Mouse (Mus musculus) kidney, adult 11 months (tissue): ENCODE measurements around the gene Ksr1.

Experiments used
- DNase-seq: peaks from one replicate; pipeline ENCODE4 v3.0.0; 2022

Gene Ksr1

DNA sequence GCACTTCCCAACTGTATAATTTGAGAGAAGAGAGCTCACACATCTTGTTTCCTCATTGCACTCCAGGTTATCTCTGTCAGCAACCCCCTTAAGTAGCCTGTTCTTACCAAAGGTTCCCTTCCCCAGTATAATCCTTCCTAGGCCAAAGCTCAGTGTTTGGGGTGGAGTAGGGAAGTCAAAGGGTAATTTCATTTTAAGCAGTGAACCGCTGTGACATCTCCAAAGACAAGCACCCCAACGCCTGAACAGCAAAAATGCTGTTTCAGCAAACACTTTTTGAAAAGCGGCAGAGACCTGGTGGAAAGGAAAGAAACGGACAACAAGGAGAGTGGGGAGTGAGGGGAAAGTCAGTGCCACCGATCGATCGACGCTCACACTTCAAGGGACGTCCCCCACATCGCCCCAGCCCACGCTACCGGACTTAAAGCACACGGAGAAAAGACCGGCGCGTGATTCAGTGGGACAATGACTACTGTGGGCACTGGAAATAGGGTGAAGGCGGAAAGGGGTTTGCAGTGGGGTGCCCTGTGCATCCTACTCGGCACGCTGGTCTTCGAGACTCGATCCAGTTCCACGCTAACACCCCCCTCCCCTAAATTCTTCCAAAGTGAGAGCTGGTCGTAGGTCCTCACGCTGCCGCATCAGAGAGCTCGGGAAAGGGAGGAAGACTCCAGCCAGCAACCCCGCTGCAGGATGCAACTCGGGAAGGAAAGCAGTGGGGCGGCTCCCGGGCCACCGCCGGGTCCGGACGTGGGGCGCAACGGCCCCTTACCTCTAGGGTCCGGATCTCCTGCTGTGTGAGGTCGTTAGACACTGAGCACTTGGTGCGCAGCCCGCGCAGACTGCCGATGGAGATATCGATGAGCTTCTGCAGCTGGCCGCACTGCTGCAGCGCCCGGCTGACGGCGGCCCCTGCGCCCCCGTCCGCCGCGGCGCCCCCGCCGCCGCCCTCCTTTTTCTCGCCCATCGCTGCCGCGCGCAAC lies 633 bp downstream of the Ksr1 start:
- no peak for DNase-seq

DNA sequence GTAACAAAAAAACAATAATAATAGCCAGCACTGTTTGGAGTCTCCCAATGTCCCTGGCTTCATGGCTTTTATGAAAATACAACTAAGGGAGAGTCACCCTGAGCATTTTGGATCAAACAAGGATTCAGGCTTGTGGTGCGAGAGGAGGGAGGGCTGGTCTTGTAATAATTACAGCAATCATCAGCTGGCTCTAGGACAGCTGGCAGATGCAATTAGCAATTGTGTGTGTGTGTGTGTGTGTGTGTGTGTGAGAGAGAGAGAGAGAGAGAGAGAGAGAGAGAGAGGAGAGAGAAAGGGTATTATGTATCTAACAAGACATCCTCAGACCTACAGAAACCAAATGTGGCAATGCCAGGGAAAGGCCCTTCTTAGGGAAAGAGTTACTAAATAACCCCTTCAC lies 1.5 kb downstream of the Ksr1 start:
- no peak for DNase-seq

DNA sequence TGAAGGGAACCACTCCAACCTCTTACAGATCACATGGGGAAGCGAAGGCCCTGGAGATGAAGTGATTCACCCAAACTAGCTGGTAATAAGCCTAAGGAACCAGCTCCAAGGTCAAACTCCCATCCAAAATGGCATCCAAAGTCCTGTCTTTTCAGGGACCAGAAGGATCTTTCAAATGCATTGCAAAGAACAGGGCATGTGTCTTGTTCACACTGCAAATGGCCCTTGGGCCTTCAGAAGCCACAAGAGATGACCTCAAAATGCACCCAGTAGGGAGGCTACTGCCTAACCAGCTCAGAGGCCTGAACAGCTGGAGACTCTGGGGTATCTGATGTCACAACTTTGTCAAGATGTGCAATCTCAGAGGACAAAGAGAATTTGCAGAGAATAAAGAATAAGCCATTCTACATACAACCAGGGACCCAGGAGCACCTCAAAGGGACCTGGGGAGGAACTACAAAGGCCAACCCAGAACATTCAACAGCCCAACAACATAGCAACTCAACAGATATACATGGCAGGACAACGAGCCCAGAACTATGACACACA lies 2.1 kb downstream of the Ksr1 start:
- no peak for DNase-seq

DNA sequence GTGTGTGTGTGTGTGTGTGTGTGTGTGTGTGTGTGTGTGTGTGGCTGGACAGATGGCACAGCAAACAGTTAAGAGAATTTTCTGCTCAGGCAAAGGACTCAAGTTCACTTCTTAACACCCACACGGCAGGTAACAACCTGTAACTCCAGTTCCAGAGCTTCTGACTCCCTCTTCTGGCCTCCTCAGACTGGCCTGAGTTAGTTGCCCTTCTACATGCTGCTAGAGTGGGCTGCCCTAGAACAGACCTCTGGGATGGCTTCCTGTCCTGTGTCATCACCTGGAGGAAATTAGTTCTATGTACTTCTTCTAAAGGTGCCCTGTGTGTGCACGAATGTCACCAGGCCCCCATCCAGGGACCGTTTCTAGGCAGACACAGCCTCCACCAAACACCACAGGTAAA lies 2.9 kb downstream of the Ksr1 start:
- DNase-seq, result no peak

DNA sequence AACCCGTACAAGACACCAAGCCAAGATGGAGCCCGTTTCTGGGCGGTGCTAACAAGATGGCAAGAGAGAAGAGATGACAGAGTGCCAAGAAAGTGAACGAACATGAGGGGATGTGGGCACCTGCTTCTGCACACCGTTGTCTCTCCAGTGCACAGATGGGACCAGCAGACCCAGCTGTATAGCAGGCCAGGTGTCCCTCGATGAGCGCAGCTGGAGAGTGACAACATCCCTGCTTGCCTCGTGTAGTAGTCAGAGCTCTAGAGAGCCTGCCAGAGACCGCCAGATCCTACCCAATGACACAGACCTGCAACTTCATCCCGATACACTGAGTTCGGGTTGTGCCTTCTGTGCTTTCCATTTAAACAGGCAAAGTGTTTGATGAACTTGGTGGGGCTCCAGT lies 3.8 kb downstream of the Ksr1 start:
- DNase-seq, result no peak

DNA sequence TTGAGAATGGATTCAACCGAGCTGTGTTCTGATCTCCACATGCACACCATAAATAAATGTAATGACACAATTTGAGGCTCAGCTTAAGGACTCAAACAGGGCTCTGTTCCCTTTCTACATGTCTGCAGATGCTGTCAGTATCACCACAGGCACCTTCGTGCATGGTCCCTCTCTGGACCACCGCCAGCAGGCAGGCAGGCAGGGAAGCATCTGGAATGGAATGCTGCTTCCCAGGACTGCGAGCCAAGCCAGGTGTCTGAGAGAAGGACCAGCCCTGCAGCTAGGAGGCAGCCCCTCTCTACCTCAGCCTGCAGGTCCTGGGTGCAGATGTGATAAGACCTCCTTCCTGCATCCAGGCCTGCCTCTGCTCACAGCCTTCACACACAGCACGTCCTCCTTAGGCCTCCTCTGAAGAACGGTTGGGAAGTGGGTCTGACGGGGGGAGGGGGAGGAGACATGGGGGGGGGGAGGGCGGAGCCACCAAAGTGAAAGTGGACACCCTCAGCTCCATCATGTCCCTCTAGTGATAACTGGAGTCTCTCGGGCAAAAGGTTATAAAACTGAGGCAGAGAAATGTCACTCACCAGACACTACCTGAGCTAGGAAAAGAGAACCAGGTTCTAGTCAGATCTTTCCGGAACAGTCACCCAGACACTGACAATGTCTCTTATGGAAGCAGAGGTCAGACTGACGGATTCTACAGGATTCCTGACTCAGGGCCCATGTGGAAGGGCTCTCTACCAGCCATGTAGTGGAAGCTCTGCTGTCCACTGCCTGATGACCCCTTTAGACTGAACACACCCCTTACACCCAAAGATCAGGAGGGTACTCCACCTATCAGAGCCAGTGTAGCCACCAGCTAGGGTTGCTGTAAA lies 4.7 kb downstream of the Ksr1 start:
- DNase-seq, result no peak

DNA sequence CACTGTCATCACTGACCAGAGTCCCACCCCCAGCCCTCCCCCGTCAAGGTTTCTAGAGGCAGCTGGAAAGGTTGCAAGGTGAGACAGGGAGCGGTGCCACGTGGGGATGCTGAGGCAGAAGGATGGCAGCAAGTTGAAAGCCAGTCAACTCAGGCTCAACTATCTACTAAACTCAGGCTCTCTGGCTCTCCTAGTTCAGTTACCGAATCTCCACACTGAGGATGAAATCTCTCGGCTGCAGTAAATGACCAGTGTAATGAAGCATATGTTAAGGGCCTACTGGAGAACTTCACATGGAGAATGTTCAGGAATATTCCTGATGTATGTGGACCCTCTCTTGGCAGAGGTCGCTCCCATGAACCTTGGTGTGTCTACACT lies 5.7 kb downstream of the Ksr1 start:
- DNase-seq, result no peak

DNA sequence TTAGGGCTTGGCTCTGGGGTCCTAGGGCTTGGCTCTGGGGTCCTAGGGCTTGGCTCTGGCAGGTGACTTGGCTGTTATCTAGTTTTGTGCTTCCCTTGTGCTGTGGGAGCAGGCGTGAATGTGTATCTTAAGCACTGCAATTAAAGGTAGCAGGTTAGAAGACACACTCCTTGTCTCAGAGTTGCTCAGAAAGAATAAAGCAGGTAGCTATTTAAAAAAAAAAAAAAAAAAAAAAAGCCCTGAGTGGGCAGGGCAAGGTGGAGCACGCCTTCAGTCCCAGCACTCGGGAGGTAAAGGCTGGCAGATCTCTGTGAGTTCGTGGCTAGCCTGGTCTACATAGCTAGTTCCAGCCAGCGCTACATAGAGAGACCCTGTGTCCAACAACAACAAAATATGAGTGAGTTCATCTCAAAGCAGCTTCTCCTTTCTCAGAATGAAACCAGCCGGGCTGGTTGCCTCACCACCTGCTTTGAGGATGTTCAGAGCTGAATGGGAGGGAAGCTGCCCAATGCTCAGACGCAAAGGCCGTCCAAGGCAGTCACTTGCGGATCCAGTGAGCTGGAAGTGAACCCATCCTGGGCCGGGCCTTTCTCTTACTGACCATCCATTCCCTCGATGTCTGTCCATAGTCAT lies 6.2 kb downstream of the Ksr1 start:
- no peak for DNase-seq

DNA sequence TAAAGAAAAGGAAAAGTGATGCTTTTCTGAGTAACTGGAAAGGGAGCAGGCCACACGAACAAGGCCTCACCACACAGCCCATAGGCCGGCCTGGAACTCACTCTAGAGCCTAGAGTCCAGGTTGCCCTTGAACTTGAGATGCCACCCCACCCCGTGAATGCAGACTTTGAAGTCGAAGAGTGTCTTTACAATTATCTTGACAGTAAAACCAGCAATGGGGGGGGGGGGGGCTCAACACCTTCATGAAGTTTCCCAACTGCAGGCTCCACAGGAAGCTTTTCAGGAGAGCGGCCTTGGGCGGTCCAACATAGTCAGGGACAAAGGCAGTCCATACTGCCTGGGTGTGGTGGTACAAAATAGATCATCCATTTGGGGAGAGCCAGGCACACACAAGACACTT lies 7.6 kb downstream of the Ksr1 start:
- DNase-seq, result no peak

DNA sequence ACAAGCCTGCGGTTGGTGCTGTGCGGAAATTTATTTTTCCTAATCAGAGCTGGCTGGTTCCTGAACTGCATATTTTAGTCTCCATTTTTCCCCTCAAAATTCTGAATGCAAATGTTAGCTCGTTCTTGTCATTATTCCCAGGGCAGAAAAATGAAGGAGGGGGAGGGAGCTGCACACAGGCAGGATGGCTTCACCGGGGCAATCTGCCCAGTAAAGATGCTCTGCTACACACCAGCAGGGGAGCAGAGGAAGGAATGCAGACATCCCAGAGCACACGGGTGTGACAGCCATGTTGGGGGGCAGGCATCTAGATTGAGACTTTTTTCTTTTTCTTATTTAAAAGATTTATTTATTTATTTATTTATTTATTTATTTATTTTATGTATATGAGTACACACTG lies 9.0 kb downstream of the Ksr1 start:
- no peak for DNase-seq

DNA sequence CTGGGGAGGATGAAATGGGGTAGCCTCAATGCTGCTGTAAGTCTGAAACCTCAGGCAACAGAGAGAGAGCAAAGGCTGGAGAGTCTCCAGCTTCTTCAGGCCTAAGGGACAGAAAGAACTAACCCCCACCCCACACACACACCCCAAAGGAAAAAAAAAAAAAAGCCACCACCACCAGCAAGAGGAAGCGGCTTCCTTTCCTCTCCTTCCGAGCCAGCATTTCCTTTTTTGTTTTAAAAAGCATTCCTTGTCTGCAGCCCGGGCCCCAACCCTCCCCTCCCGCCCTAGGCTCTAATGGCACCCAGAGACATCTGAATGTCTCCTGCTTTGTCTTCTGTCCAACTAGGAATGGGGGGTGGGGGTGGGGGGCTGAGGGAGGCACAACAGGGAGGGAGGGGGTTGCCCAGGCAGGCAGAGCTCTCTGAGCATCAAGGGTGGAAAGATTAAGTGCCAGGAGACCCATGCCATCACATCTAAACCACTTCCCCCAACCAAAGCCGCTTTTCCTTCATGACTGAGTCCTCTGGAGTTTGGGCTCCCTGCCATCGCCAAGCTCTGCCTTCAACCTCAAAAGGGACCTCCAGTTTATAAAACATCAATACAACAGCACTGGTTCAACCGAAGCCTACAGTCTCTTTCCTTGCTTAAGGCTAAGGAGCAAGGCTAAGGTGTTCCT lies 10.4 kb downstream of the Ksr1 start:
- no peak for DNase-seq

DNA sequence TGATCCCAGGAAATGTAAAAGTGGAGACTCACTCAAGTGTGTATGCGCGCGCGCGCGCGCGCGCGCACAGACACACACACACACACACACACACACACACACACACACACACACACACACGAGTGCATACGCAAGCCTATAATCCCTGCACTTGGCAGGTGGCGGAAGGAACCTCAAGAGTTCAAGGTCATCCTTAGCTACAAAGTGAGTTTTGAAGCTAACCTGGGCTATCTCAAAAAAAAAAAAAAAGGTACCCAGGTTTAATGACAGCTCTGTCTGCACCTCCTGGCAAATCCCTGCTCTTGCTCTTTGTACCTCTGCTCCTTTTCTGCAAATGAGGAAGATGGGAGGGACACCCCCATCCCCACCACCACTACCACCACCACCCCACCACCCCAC lies 11.1 kb downstream of the Ksr1 start:
- no peak for DNase-seq

DNA sequence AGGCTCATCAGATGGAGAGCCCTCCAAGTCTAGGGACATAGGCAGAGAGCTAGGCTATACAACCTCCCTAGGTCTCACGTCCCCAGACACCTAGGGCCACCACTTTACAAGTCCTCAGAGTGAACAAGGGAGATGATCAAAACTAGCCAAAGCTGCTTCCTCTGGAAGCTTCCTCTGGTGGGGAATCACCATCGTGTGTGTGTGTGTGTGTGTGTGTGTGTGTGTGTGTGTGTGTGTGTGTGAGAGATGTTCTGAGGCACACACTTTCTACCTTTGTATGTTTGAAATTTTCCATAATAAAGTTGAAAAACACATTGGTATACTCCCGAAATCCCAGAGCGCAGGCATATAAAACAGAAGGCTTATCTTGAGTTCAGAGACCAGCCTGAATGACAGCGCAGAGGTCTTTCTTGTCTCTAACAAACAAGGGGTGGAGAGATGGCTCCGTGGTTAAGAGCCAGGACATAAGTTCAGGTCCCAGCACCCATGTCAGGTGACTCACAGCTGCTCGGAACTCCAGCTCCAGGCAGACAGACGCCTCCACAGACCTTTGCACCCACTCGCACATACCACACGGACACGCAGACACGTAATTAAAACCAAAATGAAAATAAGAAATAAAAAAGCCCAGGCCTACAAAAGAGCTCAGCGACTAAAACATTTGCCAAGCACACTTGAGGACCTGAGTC lies 11.6 kb downstream of the Ksr1 start:
- DNase-seq, result no peak

DNA sequence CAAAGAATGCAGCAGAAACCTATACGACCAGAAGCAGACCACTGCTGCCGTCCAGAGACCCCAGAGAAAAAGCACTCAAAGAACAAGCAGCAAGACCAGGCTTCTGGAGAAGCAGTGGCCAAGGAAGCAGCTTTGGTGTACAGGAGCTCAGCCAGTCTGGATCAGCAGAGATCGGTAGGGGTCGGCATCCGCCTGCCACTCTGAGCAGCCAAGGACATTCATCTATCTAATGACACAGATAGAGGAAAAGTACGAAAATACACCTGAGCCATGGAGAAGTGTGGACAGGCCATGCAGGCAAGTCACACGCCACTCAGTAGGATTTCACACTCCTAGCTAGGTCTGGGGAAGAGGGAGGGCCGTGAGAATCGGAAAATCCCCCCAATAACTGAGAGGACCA lies 12.2 kb downstream of the Ksr1 start:
- no peak for DNase-seq

DNA sequence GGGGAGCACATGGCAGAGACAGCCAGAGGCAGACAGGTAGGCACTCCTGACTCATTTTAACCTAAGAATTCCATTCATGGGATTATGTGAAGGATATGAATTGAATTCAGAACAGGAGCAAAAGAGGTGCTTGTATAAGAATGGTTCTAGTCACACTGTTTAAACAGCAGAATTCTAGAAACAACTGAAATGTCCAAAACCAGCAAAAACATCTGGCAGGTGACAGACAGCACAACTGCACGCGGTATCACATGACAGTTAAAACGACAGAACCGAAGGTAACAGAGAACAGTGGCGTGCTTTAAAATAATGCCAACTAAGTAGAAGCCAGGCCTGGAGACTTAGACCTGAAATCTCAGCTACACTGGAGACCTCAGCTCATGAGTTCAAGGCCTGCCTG lies 13.2 kb downstream of the Ksr1 start:
- no peak for DNase-seq

DNA sequence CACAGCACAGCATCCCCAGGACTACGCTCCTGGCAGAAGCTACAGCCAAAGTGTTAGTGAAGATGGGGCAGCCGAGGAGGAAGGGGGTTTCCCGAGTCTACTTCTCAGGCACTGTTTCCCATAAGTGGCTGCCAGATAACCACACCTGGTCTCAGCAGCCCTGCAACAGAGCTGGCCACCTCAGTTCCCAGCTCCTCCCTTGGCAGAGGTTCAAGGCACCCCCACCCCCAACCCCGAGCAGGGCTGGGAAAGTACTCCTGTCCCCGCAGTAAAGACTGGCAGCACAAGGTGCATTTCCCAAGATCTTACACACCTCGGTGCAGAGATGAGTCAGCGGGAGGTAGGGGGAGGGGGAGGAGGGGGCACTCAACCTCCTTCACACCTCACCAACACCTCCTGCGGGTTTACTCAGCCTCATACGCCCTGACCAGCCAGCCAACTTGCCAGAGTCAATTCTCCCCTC lies 14.2 kb downstream of the Ksr1 start:
- DNase-seq, result no peak

DNA sequence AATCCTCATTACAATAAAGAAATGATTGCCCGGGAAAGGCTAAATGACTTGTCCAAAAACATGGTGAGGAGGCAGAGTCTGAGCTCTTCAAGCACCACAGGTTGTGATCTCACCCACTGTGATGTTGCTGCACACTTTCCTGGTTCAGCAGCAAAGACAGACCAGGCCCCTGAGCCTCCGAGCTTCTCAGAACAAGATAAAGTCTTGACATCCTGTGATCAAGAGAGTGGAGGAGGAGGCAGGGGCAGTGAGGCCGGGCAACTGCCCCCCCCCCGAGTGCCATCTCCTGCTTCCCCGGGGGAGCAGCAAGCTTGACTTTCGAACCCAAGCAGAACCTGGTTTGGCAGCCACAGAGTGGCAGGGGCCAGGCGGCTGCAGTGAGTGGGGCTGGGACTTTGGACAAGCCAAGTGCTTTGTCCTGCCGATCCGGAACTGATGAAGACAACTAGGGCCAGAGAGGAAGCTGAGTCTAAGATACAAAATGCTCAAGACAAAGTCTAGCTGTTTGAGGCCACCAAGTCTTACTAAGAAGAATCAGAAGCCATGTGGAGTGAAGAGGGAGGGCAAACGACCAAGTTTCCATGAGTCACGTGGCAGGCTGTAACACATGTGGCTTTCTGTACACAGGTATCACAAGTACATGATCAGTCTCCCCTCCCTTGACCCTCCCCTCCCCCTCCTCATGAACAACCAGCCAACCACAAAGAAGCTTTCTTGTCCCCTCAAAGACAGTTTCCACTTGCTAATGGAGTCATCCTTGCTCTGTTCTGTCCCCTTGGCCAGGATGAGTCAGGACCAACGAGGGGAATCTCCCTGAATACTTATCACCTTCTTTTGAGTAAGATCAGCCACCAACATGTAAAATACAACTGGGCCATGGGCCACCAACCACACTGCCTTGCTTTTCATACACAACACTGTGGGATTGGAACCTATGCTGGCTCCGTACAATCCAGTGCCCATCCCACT lies 16.5 kb downstream of the Ksr1 start:
- DNase-seq, result no peak

DNA sequence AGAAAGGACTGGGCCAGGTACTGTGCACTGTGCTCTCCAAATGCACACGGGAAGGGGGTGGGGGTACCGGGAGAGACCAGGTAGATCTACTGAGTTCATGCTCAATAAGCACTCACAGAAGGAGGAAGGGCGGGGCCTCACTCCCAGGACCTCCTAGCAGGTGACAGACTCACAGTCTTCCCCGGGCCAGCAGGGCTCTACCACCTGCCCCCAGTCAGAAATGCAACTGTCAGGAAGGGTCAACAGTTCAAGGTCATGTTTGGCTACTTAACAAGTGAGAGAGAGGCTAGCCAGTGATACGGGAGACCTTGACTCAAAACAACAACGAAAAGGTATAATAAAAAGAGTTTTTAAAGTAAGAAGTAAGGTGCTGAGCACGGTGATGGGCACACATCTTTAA lies 18.0 kb downstream of the Ksr1 start:
- no peak for DNase-seq

DNA sequence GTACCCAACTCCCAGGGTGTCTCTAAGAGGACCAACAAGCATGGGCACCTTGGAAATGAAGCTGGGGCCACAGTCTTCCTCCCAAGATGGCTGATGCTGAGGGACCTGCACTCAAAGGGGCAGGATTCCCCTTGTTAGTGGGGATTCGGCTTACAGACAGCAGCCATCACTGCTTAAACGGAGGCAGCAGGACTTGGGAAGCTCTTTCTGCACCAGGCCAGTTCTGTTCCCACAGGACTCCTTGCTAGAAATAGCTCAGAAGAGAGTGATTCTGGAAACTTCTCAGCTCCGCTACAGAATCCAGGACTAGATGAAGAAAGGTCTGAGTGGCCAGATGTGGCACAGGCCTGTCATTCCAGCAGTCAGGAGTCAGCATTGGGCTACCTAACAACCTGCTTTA lies 19.2 kb downstream of the Ksr1 start:
- no peak for DNase-seq

DNA sequence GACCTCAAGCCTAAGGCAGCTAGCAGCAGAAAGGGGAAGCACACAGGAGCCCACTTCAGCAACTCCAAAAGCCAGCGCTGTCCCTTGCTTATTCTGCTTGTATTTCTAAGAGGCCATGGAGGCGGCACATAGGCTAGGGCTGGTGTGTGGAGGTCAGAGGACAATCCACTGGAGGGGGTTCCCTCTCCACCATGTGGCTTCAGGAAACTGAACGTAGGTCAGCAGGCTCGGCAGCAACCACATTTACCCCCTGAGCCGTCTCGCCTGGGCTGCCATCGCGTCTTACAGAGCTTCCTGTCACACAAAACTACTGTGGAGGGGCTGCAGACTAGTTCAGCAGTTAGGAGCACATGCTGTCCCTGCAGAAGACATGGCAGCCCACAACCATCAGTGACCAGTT lies 20.4 kb downstream of the Ksr1 start:
- no peak for DNase-seq

DNA sequence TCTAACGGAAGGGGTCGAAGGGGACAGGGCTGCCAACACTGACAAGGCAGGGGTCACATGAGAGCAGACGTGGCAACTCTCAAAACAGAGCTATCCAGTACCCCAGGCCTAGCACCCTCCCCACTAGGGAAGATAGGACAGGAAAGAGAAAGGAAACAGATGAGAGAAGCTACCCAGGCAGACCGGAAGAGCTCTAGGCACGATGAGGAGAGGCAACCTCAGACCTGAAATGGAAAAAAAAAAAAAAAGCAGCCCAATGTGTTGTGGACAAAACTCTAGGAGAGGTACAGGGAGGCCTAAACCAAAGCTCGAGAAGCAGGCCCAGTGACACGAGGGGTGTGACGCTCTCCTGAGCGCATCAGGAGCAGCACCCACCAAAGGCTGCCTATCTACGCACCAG lies 23.7 kb downstream of the Ksr1 start:
- DNase-seq, result no peak
